Mouse (Mus musculus) liver, embryonic 14.5 days (tissue): ENCODE results near the gene Creb3l2. TPM values are rescaled to one million over a fixed set of nuclear protein-coding genes. Genes with fewer than 3 reads are reported as not detected.

Experiments used
- ATAC-seq: fragments of 200-750 bp; cut with Nextera tagmentation; 2 replicates; pipeline ENCODE4 v1.8.0; 2017; ENCODE audit warnings: moderate number of reproducible peaks, mild to moderate bottlenecking, moderate library complexity; ENCODE audit not compliant: insufficient read depth
- DNase-seq, 3 experiments: peaks; one replicate each; pipeline ENCODE4 v3.0.0-alpha.2; 2012 to 2013; ENCODE audit warnings: low read depth in 3 of 3, low spot score in 3 of 3
- H3K27ac ChIP-seq: fragments of 300-500 bp; sonication (generic); 2 replicates; pipeline ENCODE4 v1.5.1; 2014; ENCODE audit warnings: moderate library complexity, mild to moderate bottlenecking, control low read depth, inconsistent platforms
- H3K27me3 ChIP-seq: fragments of 300-500 bp; sonication (generic); 2 replicates; pipeline ENCODE4 v1.6.1; 2014; ENCODE audit warnings: mild to moderate bottlenecking, low read length, moderate library complexity; ENCODE audit not compliant: control insufficient read depth, insufficient read depth
- H3K36me3 ChIP-seq: fragments of 300-500 bp; sonication (generic); replicated peaks from 2 replicates; pipeline ENCODE4 v1.6.1; 2014; ENCODE audit warnings: low read depth; ENCODE audit not compliant: control insufficient read depth, insufficient read depth
- H3K4me1 ChIP-seq, 2 experiments: fragments of 200-500 bp in 1 of 2; fragments of 300-500 bp in 1 of 2; sonication (generic) in 1 of 2; replicated peaks; 2 replicates each; pipeline ENCODE4 v1.6.1; 2012 to 2014; ENCODE audit warnings: antibody characterized with exemption in 1 of 2, inconsistent platforms in 1 of 2, low read length in 1 of 2; ENCODE audit not compliant: control insufficient read depth in 2 of 2, insufficient read depth in 2 of 2
- H3K4me2 ChIP-seq: fragments of 300-500 bp; sonication (generic); 2 replicates; pipeline ENCODE4 v1.6.1; 2014; ENCODE audit warnings: low read depth, mild to moderate bottlenecking, control low read depth, moderate library complexity
- H3K4me3 ChIP-seq, 2 experiments: fragments of 200-500 bp in 1 of 2; fragments of 300-500 bp in 1 of 2; sonication (generic) in 1 of 2; 2 replicates each; pipeline ENCODE4 v1.5.1; 2012 to 2014; ENCODE audit warnings: low read depth in 2 of 2, low read length in 2 of 2, mild to moderate bottlenecking in 2 of 2, control low read depth in 1 of 2, inconsistent platforms in 1 of 2, moderate library complexity in 1 of 2; ENCODE audit not compliant: insufficient read depth in 1 of 2
- H3K9ac ChIP-seq: fragments of 300-500 bp; sonication (generic); replicated peaks from 2 replicates; pipeline ENCODE4 v1.6.1; 2014; ENCODE audit warnings: mild to moderate bottlenecking, control low read depth, moderate library complexity
- H3K9me3 ChIP-seq: fragments of 300-500 bp; sonication (generic); 2 replicates; pipeline ENCODE4 v1.6.1; 2016; ENCODE audit warnings: low read length, mixed read lengths; ENCODE audit not compliant: control insufficient read depth
- CTCF ChIP-seq: IDR thresholded peaks from 2 replicates; pipeline ENCODE4 v1.5.1; 2016; ENCODE audit warnings: antibody characterized with exemption, low read depth, control low read depth
- EP300 ChIP-seq: IDR thresholded peaks from 2 replicates; pipeline ENCODE4 v1.6.1; 2016; ENCODE audit warnings: antibody characterized with exemption, low read depth
- WGBS: fragments of 180-500 bp; shearing (Covaris S2); extraction: QIAGEN DNeasy Blood & Tissue Kit; methylation state at CpG from one replicate; pipeline ENCODE4 v1.1.7; 2014; ENCODE audit not compliant: insufficient replicate concordance; 5-methylcytosine and 5-hydroxymethylcytosine counted together
- polyA plus RNA-seq, 2 experiments: library from polyadenylated mRNA; depleted of rRNA in 1 of 2; stranded (reverse) in 1 of 2; unstranded in 1 of 2; fragments of >200 nt; fragmentation: Nextera tagmentation in 1 of 2; extraction: Ambion mirVana in 1 of 2; gene quantifications; 2 replicates each; pipeline versions ENCODE4 v1.2.1 to v1.2.3; 2012 to 2014

Gene Creb3l2
- polyA plus RNA-seq, 2 experiments = 1.9 to 2.7 TPM

- no peak overlapping the region for H3K4me2 ChIP-seq
- H3K9me3 ChIP-seq = no peaks in the 10 kb centered on the region
- H3K4me1 ChIP-seq = no peaks in the 10 kb centered on the region
- H3K36me3 ChIP-seq = no peaks in the 10 kb centered on the region
- no peaks in the 10 kb centered on the region for H3K27me3 ChIP-seq
- no peak for DNase-seq
- no peak overlapping the region for H3K4me3 ChIP-seq
- H3K27ac ChIP-seq = no peak overlapping the region
- no peak overlapping the region for H3K9ac ChIP-seq
- 38% methylated on average over 10 of the region's 10 CpGs for WGBS
- TF ChIP-seq EP300 (no peak), CTCF (peak; percentile 24; the same call in 1 of the 2 replicates)
- no peak for ATAC-seq
Measured at GRCm38 (mm10) chr6:37457990-37458655, 16.2 kb upstream of the Creb3l2 start.

- Histone ChIP-seq H3K4me2 (no peak overlapping the region), H3K9ac (no peak overlapping the region), H3K27ac (no peak overlapping the region), H3K4me3 (no peak overlapping the region), H3K27me3 (no peaks in the 10 kb centered on the region), H3K4me1 (no peaks in the 10 kb centered on the region), H3K9me3 (no peaks in the 10 kb centered on the region), H3K36me3 (no peaks in the 10 kb centered on the region)
- DNase-seq = no peak
- ATAC-seq = no peak
- no peak for TF ChIP-seq CTCF
- WGBS = 29% methylated on average over 5 of the region's 5 CpGs
Measured at GRCm38 (mm10) chr6:37455540-37455939, 13.6 kb upstream of the Creb3l2 start.

GRCm38 (mm10) chr6:37453047-37453446 lies 11.1 kb upstream of the Creb3l2 start:
- Histone ChIP-seq H3K36me3 (no peaks in the 10 kb centered on the region), H3K4me3 (no peak overlapping the region), H3K9me3 (no peaks in the 10 kb centered on the region), H3K4me1 (no peaks in the 10 kb centered on the region), H3K9ac (no peak overlapping the region), H3K27me3 (no peaks in the 10 kb centered on the region), H3K4me2 (no peak overlapping the region), H3K27ac (no peak overlapping the region)
- WGBS = 51% methylated on average over 4 of the region's 4 CpGs
- ATAC-seq = no peak
- no peak for DNase-seq
- TF ChIP-seq CTCF = no peak

GRCm38 (mm10) chr6:37451664-37452063 lies 9.7 kb upstream of the Creb3l2 start:
- no peak overlapping the region for H3K9ac ChIP-seq
- H3K4me3 ChIP-seq = no peak overlapping the region
- no peak for DNase-seq
- no peaks in the 10 kb centered on the region for H3K27me3 ChIP-seq
- H3K9me3 ChIP-seq = no peaks in the 10 kb centered on the region
- no peak for ATAC-seq
- no peaks in the 10 kb centered on the region for H3K4me1 ChIP-seq
- H3K27ac ChIP-seq = no peak overlapping the region
- no peak overlapping the region for H3K4me2 ChIP-seq
- no peak for TF ChIP-seq EP300
- TF ChIP-seq CTCF = no peak
- WGBS = 15% methylated on average over 4 of the region's 4 CpGs
- no peaks in the 10 kb centered on the region for H3K36me3 ChIP-seq

- Histone ChIP-seq H3K27me3 (no peaks in the 10 kb centered on the region), H3K4me2 (no peak overlapping the region), H3K9me3 (no peaks in the 10 kb centered on the region), H3K27ac (no peak overlapping the region), H3K9ac (no peak overlapping the region), H3K4me3 (no peak overlapping the region), H3K36me3 (no peaks in the 10 kb centered on the region), H3K4me1 (peaks cover 0 to 3% of the 10 kb centered on the region in 2 experiments; a peak in 3 of 4 replicates)
- ATAC-seq (no peak), DNase-seq (no peak)
- peak; percentile 82 for TF ChIP-seq CTCF
- no peak for TF ChIP-seq EP300
- 18% methylated on average over 10 of the region's 10 CpGs for WGBS
Measured at GRCm38 (mm10) chr6:37447704-37448466, 5.9 kb upstream of the Creb3l2 start.
